Mouse (Mus musculus) gonadal fat pad, adult 2 months (tissue): ENCODE data around the gene Sbno2. TPM values are rescaled to one million over a fixed set of nuclear protein-coding genes. Genes with fewer than 3 reads are reported as not detected.

Source experiments
- DNase-seq: peaks from one replicate; pipeline ENCODE4 v3.0.0-alpha.2; 2012; ENCODE audit warnings: low read depth
- polyA plus RNA-seq: library from polyadenylated mRNA; depleted of rRNA; stranded (reverse); fragments of >200 nt; gene quantifications from 2 replicates; pipeline ENCODE4 v1.2.3, GENCODE M21; 2012

The Sbno2 gene
- polyA plus RNA-seq, 1 experiment, result 38.6 TPM

DNA sequence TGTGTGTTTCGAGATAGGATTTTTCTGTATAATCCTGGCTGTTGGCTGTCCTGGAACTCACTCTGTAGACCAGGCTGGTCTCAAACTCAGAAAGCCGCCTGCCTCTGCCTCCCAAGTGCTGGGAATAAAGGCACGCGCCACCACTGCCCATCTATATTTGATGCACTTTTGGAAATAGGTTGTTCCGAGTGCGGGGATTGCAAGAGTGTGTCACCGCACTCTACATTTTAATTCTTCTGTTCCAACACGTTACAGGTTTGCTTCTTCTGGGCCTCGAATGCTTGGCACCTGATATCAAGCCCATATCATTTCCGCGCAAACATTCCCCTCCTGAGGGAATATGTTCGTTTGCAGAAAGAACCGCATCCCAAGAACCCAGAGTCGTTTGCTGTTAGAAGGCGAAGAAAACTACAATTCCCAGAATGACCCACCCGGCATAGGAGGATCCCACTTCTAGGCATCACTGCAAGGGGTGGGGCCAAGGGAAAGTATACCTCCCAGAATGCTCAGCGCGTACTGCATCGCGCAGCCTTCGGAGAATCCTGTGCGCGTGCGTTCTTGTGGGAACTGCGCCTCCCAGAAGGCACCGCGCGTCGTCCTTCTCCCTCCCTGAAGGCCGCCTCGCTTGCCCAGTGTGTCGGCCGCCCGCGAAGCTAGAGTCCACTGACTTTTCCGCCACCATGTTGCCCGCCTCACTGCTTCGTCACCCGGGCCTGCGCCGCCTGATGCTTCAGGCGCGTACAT lies 36.6 kb upstream of the Sbno2 start:
- DNase-seq, result peak; percentile 88

DNA sequence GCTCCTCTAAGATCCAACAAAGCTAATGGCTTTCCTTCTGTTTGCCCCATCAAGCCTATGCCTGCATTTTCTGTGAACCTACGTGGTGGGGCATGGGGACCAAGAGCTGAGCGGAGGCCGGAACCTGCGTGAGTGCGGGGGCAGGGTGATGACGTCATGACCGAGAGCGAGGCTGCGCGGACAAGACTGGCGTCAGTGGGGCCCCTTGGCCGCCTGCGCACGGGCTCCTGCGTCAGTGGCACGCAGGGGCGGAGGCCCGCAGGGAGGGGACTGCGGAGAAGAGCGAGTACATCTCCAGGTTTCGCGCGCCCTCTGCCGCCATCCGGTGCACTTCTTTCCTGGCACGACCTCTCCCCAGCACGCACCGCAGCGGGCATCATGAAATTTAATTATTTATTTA lies 35.9 kb upstream of the Sbno2 start:
- DNase-seq, result no peak

DNA sequence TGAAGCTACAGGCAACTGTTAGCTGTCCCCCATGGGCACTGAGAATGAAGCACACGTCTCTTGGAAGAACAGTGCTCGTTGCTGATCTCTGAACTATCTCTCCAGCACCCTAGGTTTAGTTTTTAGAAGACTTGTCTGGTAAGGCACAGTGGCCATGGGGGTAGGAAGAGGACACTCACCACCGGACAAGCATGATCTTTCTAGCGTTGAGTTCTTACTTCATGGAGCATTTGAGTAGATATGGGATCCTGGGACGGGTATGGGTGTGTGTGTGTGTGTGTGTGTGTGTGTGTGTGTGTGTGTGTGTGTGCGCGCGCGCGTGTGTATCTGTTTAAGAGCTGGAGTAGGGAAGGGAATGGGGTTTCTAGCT lies 35.3 kb upstream of the Sbno2 start, which contains the start of gene Cbarp:
TSS of gene Cbarp (minus strand) at position 170 of the 370 bp plus-strand sequence.
- DNase-seq, result no peak

DNA sequence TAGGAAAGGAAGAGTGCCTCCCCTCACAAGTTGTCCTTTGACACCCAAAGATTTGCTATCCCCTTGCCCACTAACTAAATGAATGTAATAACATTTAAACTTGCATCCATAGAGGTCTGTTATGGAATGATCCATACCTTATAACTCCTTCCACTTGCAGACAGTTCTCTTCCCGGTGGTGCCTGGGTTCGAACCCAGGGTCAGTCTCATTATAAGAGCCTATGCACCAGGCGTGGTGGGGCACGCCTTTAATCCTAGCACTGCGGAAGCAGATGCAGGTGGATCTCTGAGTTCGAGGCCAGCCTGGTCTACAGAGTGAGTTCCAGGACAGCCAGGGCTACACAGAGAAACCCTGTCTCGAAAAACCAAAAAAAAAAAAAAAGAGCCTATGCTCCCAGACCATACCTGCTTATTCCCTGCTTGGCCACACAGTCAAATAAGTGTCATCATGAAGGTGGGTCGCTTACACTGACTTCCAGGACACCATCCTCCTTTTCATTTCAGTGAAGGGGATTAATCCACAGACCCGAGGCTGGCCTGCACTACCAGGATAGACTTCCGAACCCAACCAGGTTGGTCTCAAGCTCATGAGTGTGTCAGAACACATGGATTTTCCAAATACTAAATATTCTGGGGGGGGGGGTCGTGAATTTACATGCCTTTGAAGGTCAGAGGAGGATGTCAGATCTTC lies 34.7 kb upstream of the Sbno2 start:
- no peak for DNase-seq

DNA sequence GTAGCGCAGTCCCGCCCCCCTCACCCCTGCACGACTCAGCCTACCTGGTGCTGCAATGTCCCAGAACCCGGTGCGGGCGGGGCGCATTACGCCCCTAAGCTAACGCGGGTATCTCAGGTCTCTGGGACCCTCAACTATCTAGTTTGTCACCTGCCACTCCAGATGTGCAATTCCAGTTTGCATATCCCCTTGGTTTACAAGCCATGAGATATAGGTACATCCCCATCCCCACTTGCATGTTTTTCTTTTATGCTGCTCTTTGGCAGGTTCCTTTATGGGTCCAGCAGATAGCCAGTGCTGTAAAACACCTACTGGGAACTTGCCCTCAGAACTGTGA lies 34.0 kb upstream of the Sbno2 start:
- DNase-seq, result no peak

DNA sequence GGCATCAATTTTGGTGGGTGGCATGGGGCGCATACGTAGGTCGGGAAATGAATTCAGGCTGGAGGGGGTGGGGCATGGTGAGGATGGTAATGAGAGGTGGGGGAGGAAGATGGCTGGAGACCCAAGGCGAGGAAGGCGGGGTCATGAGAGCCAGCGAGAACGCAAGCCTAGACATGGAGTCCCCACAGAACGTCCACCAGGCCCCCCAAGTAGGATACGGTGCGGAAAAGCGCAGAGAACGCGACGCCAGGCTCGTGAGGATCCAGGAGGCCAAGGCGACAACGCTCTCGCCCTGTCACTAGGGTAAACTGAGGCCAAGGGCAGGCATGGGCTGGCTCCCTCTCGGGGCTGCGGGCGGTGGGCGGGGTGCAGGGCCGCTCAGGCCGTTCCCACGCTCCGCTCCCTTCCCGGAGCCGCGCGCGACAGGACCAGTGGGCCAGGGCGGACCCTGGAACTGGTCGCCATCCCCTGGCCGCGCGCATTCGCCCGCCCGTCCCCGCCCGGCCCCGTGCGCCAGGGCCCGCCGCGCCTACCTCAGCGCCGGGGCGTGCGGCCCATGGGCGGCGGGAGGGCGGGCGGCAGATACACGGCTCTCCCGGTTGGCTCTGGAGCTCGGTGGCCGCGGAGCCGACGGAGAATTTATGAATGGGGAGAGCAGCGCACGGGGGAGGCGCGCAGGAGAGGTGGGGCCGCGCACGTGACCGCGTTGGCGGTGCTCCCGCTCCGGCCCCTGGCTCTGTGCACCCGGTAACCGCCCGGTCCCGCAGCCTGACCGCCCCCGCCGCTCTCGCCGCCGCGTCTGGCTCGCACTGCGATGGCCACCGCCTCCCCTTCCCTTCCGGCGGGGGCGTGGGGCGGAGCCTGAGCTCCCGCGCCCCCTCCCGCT lies 33.4 kb upstream of the Sbno2 start, which contains the start of gene Atp5d:
TSS of gene Atp5d (plus strand) at position 80 of the 886 bp plus-strand sequence.
- DNase-seq, result no peak

DNA sequence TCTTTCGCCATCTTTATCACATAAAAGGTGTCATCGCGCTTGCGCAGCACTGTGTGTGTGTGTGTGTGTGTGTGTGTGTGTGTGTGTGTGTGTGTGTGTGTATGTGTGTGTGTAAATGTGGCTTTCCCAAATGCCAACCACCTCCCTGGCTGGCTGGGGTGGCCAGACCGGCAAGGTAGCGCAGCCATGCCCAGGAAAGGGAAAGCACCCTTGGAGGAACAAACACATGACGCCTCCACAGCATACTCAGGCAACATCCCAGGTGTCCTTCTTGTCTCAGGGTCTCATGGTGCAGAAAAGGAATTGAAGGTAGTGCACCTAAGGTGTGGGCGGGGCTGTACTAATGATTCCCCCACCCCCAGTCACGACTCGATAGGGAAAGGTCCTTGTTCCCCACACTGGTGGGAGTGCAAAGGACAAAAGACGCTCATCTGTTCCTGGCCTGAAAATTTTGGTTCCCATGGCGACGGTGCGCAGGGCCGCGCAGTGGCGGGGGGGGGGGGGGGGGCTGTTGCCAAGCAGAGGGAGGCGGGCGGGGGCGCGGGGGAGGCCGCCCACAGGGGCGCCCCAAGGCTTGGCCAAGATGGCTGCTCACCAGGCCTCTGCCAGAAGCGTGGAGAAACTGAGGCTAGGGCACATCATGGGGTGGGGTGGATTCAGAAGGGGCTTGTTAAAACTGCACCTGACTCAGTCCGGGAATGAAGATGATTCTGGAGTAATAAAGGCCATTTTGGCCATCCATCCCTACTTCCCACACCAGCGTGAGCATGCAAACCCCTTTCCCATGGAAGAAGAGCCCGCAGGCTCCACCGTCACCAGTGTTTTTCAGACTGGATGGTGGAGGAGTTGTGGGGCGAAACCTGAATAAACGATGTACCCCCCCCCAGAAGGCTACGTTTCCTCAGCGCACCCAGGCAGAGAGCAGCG lies 32.5 kb upstream of the Sbno2 start:
- DNase-seq, result no peak

DNA sequence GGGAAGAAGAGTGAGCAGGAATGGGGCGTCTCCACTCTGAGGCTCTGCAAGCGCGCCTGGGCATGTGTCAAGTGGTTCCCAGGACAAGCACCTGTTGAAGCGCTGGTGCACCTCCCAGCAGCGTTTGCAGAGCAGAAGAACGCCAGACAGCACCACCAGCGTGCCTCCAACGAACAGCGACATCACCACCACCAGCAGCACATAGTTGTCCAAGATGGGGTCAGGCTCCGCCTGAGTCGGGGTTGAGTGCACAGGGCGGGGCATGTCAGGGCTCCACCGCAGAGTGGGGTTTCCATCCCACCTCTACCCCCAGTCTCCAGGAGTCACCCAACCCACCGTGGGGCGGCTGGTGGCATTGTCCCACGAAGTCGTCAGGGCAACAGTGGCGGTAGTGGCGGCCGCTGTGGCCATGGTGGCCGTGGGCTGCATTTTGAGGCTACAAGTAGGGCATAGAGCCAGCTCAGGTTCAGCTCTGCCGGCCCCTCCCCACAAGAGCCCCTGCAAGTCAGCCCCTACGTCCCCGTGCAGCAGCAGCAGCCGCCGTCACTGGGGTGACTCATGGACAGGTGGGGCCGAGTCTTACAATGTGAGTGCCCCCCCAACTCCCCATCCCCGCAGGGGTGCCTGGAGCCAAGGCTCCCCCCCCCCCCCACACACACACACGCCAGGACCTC lies 31.7 kb upstream of the Sbno2 start:
- no peak for DNase-seq

DNA sequence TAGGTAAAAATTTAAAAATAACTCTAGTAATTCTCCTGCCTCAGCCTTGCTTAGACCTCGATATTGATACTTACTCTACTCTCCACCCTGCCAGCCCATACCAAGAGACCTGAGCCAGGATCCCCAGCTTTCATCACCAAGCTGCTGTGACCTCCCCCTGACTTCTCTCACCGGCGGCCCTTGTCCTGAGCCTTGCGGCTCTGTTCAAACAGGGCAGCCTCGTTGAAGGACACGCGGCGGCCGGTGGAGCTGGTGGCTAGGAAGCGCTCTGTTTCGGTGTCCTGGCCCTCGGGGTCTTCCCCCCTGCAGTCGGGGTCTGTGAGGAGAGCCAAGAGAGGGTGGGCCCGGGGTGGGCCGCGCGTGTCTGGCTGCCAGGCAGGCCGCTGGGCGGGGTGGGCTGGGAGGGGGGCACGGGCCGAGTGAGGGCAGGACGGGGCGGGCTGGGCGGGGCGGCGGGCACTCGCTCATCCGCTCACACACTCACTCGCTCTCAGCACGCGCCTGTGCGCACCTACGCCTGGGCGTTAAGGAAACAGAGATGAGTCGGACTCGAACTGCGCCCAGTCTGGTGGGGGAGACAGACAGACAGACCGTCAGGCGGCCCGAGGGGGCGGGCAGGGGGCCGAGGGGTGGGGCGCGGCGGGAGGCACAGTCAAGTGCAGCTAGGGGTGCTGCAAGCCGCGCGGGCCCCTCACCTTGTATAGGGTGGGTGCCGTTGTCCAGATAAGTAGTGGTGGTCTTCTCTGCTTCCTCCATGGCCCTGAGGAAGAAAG lies 31.0 kb upstream of the Sbno2 start:
- DNase-seq, result no peak

DNA sequence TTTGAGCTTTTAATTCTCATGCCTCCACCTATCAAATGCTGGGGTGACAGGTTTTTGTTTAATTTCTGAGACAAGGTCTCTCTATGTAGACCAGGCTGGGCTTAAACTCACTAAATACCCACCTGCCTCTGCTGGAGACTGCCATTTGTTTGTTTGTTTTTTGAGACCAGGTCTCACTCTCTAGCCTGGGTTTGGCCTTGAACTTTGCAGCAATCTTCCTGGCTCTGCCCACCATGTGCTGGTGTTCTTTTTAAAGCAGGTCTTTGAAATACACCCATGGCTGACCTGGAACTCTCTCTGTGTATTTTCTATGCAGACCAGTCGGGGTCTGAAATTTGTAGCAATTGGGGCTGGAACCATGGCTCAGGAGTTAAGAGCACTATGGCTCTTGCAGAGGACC lies 30.3 kb upstream of the Sbno2 start:
- no peak for DNase-seq

DNA sequence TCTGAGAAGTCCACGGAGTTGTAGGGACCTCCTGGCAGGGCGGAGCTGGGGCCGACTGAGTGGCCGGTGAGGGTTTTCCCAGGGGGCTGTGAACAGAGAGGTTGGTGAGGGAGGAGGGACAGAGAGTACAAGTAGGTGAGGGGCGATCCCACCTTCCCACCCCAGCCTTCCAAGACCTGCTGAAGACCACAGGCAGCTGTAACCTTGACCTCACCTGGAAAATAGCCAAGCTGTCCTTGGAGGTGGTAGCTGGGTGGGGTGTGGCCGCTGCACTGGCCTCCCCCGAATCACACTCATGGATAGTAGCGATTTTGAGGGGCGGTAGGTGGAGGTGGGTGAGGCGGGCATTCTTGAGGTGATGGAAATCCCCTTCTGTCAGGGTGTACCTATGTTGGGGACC lies 29.8 kb upstream of the Sbno2 start:
- DNase-seq, result no peak

DNA sequence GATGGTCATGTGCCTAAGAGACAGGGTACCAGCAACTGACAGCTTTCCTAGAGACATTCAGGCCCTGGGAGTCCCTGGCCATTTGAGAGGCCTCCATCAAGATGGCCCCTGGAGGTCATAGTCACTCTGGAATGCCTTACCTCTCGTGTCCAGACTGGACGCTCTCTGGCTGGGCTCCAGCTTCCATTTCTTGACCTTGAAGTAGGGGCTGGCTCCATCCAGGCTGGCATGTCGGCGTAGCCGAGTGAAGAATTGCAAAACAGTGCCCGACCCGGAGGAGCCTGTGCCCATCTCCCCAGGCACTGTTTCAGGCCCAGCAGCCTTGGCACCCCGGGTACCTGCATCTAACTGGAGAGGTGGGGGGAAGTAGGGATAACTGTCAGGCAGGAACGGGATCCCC lies 29.1 kb upstream of the Sbno2 start:
- no peak for DNase-seq

DNA sequence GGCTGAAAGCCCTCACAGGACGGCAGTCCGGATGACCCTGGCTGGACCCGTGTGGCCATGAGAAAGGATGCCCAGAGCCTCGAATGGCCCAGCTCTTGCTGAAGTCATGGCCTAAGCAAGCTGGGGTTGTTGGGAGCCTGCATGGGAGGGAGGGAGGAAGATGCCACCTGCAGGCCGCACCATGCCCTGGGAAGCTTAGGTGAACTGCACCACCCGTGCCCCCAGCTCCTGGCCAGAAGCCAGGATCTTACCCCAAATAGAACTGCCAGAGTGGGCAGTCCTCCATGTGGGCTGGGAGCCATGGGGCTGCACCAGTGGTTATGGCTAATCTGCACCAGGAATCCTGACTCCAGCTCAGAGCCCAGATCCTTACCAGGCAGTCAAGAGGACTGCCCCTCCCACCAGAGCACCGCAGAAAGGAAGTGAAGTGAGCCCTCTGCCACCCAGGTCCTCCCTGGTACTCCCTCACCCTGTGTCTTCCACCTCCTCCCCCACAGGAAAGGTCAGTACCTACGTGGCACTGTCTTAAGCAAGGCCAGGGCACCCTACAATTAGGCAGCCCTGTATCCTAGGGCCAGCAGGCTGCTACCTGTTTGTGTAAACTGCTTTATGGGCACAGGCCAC lies 28.0 kb upstream of the Sbno2 start:
- no peak for DNase-seq

DNA sequence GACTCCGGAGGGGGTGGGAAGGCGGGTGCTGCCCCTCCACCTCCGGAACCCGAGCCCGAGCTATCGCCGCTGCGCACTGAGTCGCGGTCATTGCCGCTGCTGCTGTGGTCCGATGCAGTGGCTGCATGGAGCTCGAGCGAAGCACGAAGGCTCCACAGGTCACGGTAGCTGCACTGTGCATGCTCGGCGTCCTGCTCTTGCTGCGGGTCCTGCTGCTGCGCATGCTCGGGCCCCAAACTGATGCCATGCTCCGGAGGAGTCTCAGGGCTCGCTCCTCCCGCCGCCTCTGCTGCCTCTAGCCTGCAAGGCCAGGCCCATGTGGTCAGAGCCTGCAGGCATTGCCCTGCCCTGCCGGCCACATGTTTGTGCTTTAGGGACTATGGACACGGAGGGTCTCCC lies 26.6 kb upstream of the Sbno2 start:
- no peak for DNase-seq

DNA sequence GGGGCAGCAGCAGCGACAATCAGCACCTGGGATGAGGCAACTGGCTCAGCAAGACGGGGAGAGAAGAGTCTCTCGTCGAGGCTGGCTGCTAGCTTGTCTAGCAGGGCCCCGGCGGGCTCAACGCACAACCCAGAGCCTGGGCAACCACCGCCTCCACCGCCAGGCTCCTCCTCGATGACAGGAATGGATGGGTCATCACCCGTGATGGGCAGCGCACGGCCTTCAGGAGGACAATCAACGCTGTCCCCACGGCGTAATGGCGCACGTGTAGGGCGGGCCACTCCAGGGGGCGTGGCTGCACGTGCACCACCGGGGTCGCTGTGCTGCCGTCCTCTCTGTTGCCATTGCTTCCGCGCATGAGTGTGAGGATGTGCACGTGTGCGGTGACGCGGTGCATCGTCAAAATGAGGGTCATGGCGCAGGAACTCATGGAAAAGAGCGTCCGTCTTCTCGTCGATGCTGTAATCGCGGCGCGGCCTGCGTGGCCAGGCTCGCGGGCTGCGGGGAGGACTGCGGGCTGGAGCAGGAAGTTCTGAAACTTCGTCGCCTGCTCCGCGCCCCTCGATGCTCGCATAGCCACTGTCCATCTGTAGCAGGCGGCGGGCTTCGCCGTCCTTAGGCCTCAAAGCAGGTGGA lies 26.1 kb upstream of the Sbno2 start:
- no peak for DNase-seq

DNA sequence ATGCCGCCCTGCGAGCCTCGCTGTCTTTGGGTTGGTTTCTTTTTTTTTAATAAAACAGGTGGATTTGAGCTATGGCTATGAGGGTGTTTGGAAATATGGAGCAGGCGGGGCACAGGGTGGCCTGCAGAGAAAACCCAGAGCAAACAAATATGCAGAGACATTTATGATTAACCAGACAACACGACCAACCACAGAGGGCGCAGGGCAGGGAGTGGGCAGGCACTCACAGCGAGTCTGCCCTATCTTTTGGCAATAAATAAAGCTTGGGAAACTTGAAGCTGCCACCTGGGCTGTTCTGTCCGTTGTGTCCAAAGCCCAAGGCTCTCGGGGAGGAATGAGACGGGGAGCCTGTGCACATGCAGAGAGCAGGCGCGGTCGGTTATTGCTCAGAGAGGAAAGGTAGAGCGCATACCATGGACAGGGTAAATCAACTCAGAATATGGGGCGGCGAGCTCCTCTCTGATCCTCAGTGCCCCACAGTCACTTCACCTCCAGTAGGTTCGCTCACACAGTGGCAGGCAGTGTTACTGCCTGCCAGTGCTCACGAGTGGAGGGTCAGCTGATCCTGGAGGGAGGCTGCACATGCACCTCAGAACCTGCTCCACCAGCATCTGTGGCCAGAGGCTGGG lies 25.1 kb upstream of the Sbno2 start:
- DNase-seq, result no peak

DNA sequence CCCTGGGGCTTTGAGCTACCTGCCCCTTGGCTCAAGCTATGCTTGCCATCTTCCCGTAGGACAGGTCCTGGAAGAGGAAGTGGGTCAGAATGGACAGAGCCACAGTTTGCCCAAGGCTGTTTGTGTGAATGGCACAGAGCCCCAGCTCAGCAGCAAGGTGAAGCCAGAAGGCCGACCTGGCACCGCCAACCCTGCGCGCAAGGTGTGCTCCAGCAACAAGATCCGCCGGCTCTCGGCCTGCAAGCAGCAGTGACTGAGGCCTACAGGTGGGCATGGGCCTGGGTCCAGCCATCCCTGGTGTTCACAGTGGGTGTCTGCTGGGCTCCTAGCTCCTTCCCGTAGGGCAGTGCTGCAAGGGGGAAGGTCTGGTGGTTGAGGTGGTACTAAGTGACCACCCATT lies 24.5 kb upstream of the Sbno2 start:
- DNase-seq, result no peak

DNA sequence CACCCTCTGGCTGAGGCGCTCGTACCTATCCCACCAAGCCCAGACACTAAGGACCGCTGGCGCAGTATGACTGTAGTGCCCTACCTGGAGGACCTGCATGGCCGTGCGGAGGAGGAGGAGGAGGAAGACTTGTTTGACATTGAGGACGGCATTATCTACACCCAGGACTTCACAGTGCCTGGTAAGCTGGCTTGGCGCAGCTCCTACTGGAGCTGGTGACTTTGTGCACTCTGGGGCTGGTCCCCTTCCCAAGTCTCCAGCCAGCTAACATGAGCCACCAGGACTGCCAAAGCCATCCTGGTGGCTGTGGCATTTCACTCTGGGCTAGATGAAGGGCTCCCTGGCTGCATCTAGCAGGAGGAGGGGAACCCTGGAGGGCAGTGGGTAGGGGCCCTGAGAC lies 22.5 kb upstream of the Sbno2 start:
- DNase-seq, result no peak
